Mouse (Mus musculus) hindbrain, postnatal 0 days (tissue): Measurements from ENCODE around the gene Grem2. TPM values are rescaled to one million over a fixed set of nuclear protein-coding genes. Genes with fewer than 3 reads are reported as not detected.
A peak's percentile ranks its signal among the peaks of the same experiment; 100 is the strongest.

Source experiments
- ATAC-seq: fragments of 200-750 bp; cut with Nextera tagmentation; 2 replicates; pipeline ENCODE4 v1.8.0; 2017; ENCODE audit warnings: mild to moderate bottlenecking, moderate TSS enrichment, moderate library complexity
- DNase-seq: peaks from one replicate; pipeline ENCODE4 v3.0.0-alpha.2; 2015; ENCODE audit warnings: low spot score
- H3K27ac ChIP-seq: fragments of 300-500 bp; sonication (generic); 2 replicates; pipeline ENCODE4 v1.5.1; 2014; ENCODE audit warnings: mild to moderate bottlenecking
- H3K27me3 ChIP-seq: fragments of 300-500 bp; sonication (generic); 2 replicates; pipeline ENCODE4 v1.6.1; 2014; ENCODE audit warnings: low read length, mixed read lengths; ENCODE audit not compliant: insufficient read depth
- H3K36me3 ChIP-seq: fragments of 300-500 bp; sonication (generic); 2 replicates; pipeline ENCODE4 v1.6.1; 2014; ENCODE audit warnings: low read length, mixed read lengths; ENCODE audit not compliant: insufficient read depth
- H3K4me1 ChIP-seq: fragments of 300-500 bp; sonication (generic); 2 replicates; pipeline ENCODE4 v1.6.1; 2014; ENCODE audit warnings: antibody characterized with exemption, low read length, mixed read lengths; ENCODE audit not compliant: insufficient read depth
- H3K4me2 ChIP-seq: fragments of 300-500 bp; sonication (generic); 2 replicates; pipeline ENCODE4 v1.6.1; 2014; ENCODE audit warnings: low read depth, mild to moderate bottlenecking, low read length, moderate library complexity, mixed read lengths
- H3K4me3 ChIP-seq: fragments of 300-500 bp; sonication (generic); 2 replicates; pipeline ENCODE4 v1.5.1; 2014; ENCODE audit warnings: low read length
- H3K9ac ChIP-seq: fragments of 300-500 bp; sonication (generic); replicated peaks from 2 replicates; pipeline ENCODE4 v1.6.1; 2014; ENCODE audit warnings: mild to moderate bottlenecking, low read length, moderate library complexity, mixed read lengths
- H3K9me3 ChIP-seq: fragments of 300-500 bp; sonication (generic); 2 replicates; pipeline ENCODE4 v1.6.1; 2016; ENCODE audit warnings: low read length, mixed read lengths
- CTCF ChIP-seq: IDR thresholded peaks from 2 replicates; pipeline ENCODE4 v1.5.1; 2016; ENCODE audit warnings: antibody characterized with exemption, control low read depth, low read depth
- WGBS: fragments of 180-500 bp; shearing (Covaris S2); extraction: QIAGEN DNeasy Blood & Tissue Kit; methylation state at CpG from one replicate; pipeline ENCODE4 v1.1.7; 2014; 5-methylcytosine and 5-hydroxymethylcytosine counted together
- polyA plus RNA-seq: library from polyadenylated mRNA; unstranded; fragments of >200 nt; fragmentation: Nextera tagmentation; extraction: Ambion mirVana; gene quantifications from 2 replicates; pipeline ENCODE4 v1.2.1, GENCODE M21; 2015
- total RNA-seq: library from RNA; depleted of rRNA; stranded (reverse); fragments of >200 nt; gene quantifications from 2 replicates; pipeline ENCODE4 v1.2.3, GENCODE M21; 2014

The Grem2 gene
- total and polyA plus RNA-seq, 2 experiments from 2014 or later: 3.7 to 19.8 TPM

DNA sequence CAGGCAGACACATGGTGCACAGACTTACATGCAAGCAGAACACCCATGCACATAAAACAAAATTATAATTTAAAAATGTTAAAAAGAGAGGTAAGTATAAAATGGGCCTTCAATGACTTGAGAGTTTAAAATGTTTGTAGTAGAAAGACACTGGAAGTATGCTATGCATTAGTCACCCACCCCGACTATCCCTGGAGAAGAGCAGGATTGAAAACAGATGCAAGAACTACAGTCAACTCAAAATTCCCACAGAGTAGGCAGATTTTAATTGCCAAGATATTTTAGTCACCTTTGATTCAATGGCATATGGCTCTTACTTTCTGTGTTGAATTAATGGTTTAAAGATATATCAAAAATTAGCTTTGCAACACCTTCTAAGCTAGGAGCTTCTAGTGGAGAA is 39.1 kb downstream of the Grem2 start:
- Histone ChIP-seq H3K27me3 (no peaks in the 10 kb centered on the region), H3K9ac (no peak overlapping the region), H3K4me1 (no peaks in the 10 kb centered on the region), H3K9me3 (no peaks in the 10 kb centered on the region), H3K4me3 (no peak overlapping the region), H3K36me3 (no peaks in the 10 kb centered on the region), H3K27ac (no peak overlapping the region), H3K4me2 (no peak overlapping the region)
- WGBS: 94% methylated on average over 1 of the region's 1 CpGs
- no peak for TF ChIP-seq CTCF
- DNase-seq (no peak), ATAC-seq (no peak)

DNA sequence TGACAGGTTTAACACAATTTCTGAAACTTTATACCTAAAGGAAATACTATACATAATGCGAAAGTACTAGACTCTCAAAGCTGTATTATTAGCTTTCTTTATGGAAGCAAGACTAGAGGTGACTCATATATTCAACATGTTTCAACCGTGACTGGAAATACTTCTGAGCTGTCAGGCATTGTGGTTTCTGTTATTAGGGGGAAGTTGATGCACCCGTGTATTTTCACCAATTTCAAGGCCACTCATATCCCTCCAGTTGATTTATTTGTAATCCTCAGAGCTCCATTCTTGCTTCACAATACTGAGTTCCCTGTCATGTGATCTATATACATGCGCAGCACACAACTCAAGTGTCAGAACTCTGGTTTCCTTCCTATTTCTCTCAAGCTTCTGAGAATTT is 46.4 kb downstream of the Grem2 start:
- no peak overlapping the region for H3K4me2 ChIP-seq
- WGBS: 91% methylated on average over 4 of the region's 4 CpGs
- H3K9me3 ChIP-seq: no peaks in the 10 kb centered on the region
- H3K36me3 ChIP-seq: no peaks in the 10 kb centered on the region
- H3K4me1 ChIP-seq: no peaks in the 10 kb centered on the region
- DNase-seq (no peak), ATAC-seq (no peak)
- no peak overlapping the region for H3K4me3 ChIP-seq
- H3K27ac ChIP-seq: no peak overlapping the region
- no peaks in the 10 kb centered on the region for H3K27me3 ChIP-seq
- TF ChIP-seq CTCF: no peak
- H3K9ac ChIP-seq: no peak overlapping the region

DNA sequence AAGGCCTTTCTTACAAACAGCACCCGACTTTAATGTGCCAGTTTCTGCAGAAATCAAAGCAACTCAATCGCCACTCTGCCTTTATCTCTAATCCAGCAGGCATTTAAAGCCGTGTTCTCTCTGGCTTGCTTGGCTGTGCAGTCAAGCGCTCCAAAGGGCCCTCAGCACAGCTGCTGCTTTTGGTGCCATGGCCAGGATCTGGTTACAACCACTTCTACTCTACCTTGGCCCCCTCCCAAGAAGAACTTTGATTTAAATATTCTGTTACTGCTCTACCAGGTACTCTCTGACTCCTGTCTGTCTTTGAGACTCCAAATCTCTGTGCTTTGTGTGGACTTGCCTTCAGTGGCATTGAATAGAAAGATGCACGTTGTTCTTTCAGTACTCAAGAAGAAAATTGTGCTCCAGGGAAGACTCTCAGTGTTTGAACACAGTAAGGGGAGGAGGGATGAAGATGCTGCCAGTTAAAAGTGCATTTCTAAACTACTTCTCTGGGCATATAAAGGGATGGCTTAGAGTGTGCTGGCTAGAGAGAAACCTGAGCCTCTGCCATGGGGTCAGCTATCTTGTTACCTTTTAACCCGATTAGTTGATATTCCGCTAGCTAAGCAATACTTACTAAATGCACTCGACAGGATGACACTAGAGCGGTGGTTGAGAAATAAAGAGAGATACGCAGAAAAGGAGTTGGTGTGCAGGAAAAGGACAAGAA is 61.1 kb downstream of the Grem2 start:
- Histone ChIP-seq H3K27me3 (no peaks in the 10 kb centered on the region), H3K9me3 (no peaks in the 10 kb centered on the region), H3K4me1 (no peaks in the 10 kb centered on the region), H3K9ac (no peak overlapping the region), H3K27ac (no peak overlapping the region), H3K4me3 (no peak overlapping the region), H3K4me2 (no peak overlapping the region), H3K36me3 (no peaks in the 10 kb centered on the region)
- 72% methylated on average over 10 of the region's 10 CpGs for WGBS
- TF ChIP-seq CTCF: no peak
- DNase-seq: peak; percentile 24
- ATAC-seq: peak; percentile 73

DNA sequence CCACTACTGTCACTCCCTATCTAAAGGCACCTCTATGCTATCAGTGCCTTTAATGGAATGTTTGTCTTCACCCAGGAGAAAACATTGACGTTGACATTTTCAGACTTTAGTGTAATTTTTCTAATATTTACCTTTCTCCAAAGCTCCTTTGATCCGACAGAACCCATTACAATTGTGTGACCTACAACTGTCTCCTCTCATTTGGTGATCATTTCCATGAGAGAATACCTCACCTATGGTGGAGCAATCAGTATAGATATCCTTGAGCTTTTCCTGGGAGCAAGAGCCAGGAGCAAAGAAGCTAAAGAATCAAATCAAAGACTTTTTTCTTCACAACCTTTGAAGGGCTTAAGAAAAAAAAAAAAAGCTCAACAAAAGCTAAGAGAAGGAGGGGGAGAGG is 65.4 kb downstream of the Grem2 start:
- ATAC-seq (no peak), DNase-seq (no peak)
- Histone ChIP-seq H3K4me1 (no peaks in the 10 kb centered on the region), H3K4me2 (no peak overlapping the region), H3K9me3 (no peaks in the 10 kb centered on the region), H3K27ac (no peak overlapping the region), H3K36me3 (no peaks in the 10 kb centered on the region), H3K4me3 (no peak overlapping the region), H3K9ac (no peak overlapping the region), H3K27me3 (no peaks in the 10 kb centered on the region)
- no peak for TF ChIP-seq CTCF
- 82% methylated on average over 2 of the region's 2 CpGs for WGBS

DNA sequence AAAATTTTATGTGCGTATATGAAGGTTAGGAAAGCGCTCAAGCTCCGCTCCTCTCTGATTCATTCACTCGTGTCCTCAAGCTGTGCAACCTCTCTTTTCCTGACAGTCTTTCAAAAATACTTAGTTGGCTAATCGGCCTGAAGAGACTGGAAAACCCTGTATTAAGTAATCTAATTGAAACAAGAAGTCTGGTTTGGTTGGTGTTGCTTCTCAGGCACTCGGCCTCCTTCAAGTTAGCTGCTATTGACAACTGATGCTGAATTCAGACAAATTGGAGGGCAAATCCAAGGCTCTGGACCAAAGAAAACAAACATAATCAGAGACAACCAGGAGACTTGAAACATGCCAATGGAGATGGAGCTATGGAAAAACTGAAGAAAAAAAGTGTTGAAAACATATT is 76.8 kb downstream of the Grem2 start:
- Histone ChIP-seq H3K27me3 (no peaks in the 10 kb centered on the region), H3K36me3 (no peaks in the 10 kb centered on the region), H3K27ac (no peak overlapping the region), H3K4me1 (no peaks in the 10 kb centered on the region), H3K4me3 (no peak overlapping the region), H3K4me2 (no peak overlapping the region), H3K9me3 (no peaks in the 10 kb centered on the region), H3K9ac (no peak overlapping the region)
- no peak for TF ChIP-seq CTCF
- WGBS: 80% methylated on average over 6 of the region's 6 CpGs
- ATAC-seq (no peak), DNase-seq (no peak)

DNA sequence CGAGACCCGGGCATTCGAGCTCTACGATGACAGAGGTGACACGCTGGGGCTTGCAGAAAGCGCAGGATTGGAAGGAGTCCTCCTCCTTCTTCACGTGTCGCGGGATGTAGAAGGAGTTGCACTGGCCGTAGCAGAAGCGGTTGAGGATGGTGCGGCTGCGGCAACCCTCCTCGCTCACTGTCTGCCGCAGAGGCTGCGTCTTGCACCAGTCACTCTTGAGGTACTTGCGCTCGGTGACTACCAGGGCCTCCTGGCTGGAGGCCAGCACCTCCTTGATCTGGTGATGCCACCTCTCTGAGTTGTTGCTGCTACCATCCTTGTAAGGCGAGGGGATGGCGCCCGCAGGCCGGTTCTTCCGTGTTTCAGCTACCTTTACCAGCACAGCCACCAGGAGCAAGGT is 84.8 kb downstream of the Grem2 start:
- H3K27ac ChIP-seq: no peak overlapping the region
- ATAC-seq: no peak
- DNase-seq: no peak
- no peak for TF ChIP-seq CTCF
- 96% methylated on average over 23 of the region's 23 CpGs for WGBS
- no peaks in the 10 kb centered on the region for H3K36me3 ChIP-seq
- no peaks in the 10 kb centered on the region for H3K9me3 ChIP-seq
- no peaks in the 10 kb centered on the region for H3K27me3 ChIP-seq
- no peak overlapping the region for H3K4me2 ChIP-seq
- no peak overlapping the region for H3K4me3 ChIP-seq
- H3K9ac ChIP-seq: no peak overlapping the region
- H3K4me1 ChIP-seq: no peaks in the 10 kb centered on the region

DNA sequence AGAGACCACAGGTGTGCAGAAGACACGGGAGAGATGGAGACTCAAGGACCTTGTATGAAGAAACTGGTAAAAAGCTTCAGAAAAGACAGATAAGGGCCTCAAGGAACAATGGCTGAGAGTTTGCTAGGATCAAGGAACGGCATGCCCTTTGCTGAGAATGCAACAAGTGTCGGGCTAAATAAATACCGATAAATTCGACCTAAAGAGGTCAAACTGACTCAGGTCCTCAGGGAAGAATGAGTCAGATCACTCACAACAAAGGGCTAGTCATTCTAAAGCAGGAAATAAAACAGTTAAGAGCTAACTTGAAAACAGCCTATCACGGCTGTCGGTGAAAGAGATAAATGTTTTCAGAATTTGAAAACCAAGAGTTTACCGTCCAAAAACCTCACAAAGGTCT is 95.1 kb downstream of the Grem2 start:
- ATAC-seq (no peak), DNase-seq (no peak)
- H3K27ac ChIP-seq: no peak overlapping the region
- H3K4me2 ChIP-seq: no peak overlapping the region
- no peak overlapping the region for H3K4me3 ChIP-seq
- no peaks in the 10 kb centered on the region for H3K36me3 ChIP-seq
- TF ChIP-seq CTCF: no peak
- 59% methylated on average over 8 of the region's 8 CpGs for WGBS
- H3K9ac ChIP-seq: no peak overlapping the region
- H3K9me3 ChIP-seq: no peaks in the 10 kb centered on the region
- no peaks in the 10 kb centered on the region for H3K27me3 ChIP-seq
- no peaks in the 10 kb centered on the region for H3K4me1 ChIP-seq
